Mouse (Mus musculus): ENCODE data around the gene Slc16a12. TPM values are rescaled to one million over a fixed set of nuclear protein-coding genes. Genes with fewer than 3 reads are reported as not detected.
"Not testable (repeated sequence)": the region's sequence is repeated elsewhere in the genome, so short reads cannot be mapped to it uniquely, and the experiment has no call there.

Slc16a12 gene
- polyA plus RNA-seq, 1 experiment from 2014 or later = 37.2 TPM

DNA sequence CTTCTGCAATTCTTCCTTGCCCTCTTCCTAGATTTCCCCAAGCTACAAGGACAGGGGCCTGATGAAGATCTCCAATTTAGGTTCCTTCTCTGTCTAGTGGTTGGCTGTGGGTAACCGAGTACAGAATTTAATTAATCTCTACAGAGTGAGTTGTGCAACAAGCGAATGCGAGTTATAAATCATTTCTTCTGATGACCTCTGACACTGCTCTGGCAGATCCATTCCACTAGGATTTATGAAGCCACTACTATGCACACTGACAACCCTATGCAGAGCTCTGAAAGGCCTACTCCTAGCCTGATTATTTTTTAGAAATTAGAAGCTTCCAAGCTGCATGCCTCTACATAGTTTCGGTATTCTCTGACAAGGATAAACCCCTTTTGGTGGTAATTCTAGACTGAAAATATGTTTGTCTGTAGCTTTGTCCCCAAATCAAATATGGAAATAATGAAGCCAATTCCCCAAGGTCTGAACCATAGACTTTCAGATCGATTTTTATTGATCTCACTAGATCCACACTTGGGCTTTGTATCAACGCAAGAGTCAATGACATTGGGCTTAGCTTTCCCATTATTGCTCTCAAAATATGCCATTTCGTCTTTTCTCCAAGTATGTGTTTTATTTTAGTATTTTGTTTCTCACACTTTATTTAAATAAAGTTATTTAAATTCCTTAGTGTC lies 9.6 kb upstream of the Slc16a12 start:
- no peak overlapping the region for H3K27ac ChIP-seq (ENCODE audit: low read depth, low read length)
- WGBS (ENCODE audit: insufficient replicate concordance) = 86% methylated on average over 7 of the region's 7 CpGs
- H3K9me3 ChIP-seq (replicated peaks; ENCODE audit: control insufficient read depth, low read length) = no peaks in the 10 kb centered on the region
- H3K4me3 ChIP-seq (ENCODE audit: low read depth, low read length) = no peak overlapping the region
- no peaks in the 10 kb centered on the region for H3K36me3 ChIP-seq (ENCODE audit: control insufficient read depth, insufficient read depth, low read length)
- ATAC-seq (replicated peaks; ENCODE audit: insufficient number of reproducible peaks, low FRiP score, low TSS enrichment) = no peak
- H3K4me2 ChIP-seq = no peak overlapping the region
- no peak overlapping the region for H3K9ac ChIP-seq (ENCODE audit: low read depth, low read length)
- no peaks in the 10 kb centered on the region for H3K27me3 ChIP-seq (ENCODE audit: control insufficient read depth, insufficient read depth, low read length)
- peaks cover 13% of the 10 kb centered on the region for H3K4me1 ChIP-seq (ENCODE audit: control insufficient read depth, insufficient read depth, low read length)

GRCm38 (mm10) chr19:34755680-34756079 lies 8.6 kb upstream of the Slc16a12 start:
- H3K9me3 ChIP-seq (replicated peaks; ENCODE audit: control insufficient read depth, low read length) = no peaks in the 10 kb centered on the region
- H3K27me3 ChIP-seq (ENCODE audit: control insufficient read depth, insufficient read depth, low read length) = no peaks in the 10 kb centered on the region
- no peak for ATAC-seq (replicated peaks; ENCODE audit: insufficient number of reproducible peaks, low FRiP score, low TSS enrichment)
- H3K4me2 ChIP-seq = no peak overlapping the region
- no peak overlapping the region for H3K4me3 ChIP-seq (ENCODE audit: low read depth, low read length)
- WGBS (ENCODE audit: insufficient replicate concordance) = 58% methylated on average over 1 of the region's 1 CpGs
- no peak overlapping the region for H3K27ac ChIP-seq (ENCODE audit: low read depth, low read length)
- H3K9ac ChIP-seq (ENCODE audit: low read depth, low read length) = no peak overlapping the region
- H3K4me1 ChIP-seq (ENCODE audit: control insufficient read depth, insufficient read depth, low read length) = peaks cover 18% of the 10 kb centered on the region
- no peaks in the 10 kb centered on the region for H3K36me3 ChIP-seq (ENCODE audit: control insufficient read depth, insufficient read depth, low read length)

DNA sequence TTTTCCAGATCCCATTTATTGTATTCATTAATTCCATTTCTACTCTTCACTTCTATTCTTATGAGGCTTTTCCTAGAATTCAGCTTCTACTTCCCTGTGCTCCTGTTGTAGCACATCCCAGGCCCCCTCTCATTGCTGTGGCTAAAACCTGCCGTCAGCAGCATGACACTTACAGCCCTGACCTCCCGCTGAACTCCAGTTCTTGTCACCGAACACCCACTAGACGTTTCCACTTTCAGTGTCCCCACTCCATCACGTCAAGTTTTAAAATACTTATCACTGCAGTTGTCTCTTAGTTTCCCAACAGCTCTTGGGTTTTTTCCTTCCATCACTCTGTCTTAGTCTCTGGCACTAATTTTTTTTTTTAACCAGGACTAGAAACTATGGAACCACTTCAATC lies 6.2 kb upstream of the Slc16a12 start:
- H3K36me3 ChIP-seq (ENCODE audit: control insufficient read depth, insufficient read depth, low read length) = no peaks in the 10 kb centered on the region
- no peak overlapping the region for H3K27ac ChIP-seq (ENCODE audit: low read depth, low read length)
- peaks cover 13% of the 10 kb centered on the region for H3K4me1 ChIP-seq (ENCODE audit: control insufficient read depth, insufficient read depth, low read length)
- peak; percentile 52; the same call in 1 of the 2 replicates for ATAC-seq (replicated peaks; ENCODE audit: insufficient number of reproducible peaks, low FRiP score, low TSS enrichment)
- no peaks in the 10 kb centered on the region for H3K27me3 ChIP-seq (ENCODE audit: control insufficient read depth, insufficient read depth, low read length)
- no peaks in the 10 kb centered on the region for H3K9me3 ChIP-seq (replicated peaks; ENCODE audit: control insufficient read depth, low read length)
- H3K4me2 ChIP-seq = no peak overlapping the region
- no peak overlapping the region for H3K9ac ChIP-seq (ENCODE audit: low read depth, low read length)
- WGBS (ENCODE audit: insufficient replicate concordance) = 21% methylated on average over 5 of the region's 5 CpGs
- H3K4me3 ChIP-seq (ENCODE audit: low read depth, low read length) = no peak overlapping the region

- Histone ChIP-seq H3K27ac (ENCODE audit: low read depth, low read length) (peak overlapping the region; percentile 35; the same call in 1 of the 2 replicates), H3K4me2 (no peak overlapping the region), H3K36me3 (ENCODE audit: control insufficient read depth, insufficient read depth, low read length) (no peaks in the 10 kb centered on the region), H3K4me3 (ENCODE audit: low read depth, low read length) (no peak overlapping the region), H3K27me3 (ENCODE audit: control insufficient read depth, insufficient read depth, low read length) (no peaks in the 10 kb centered on the region), H3K4me1 (ENCODE audit: control insufficient read depth, insufficient read depth, low read length) (peaks cover 13% of the 10 kb centered on the region), H3K9me3 (replicated peaks; ENCODE audit: control insufficient read depth, low read length) (no peaks in the 10 kb centered on the region), H3K9ac (ENCODE audit: low read depth, low read length) (no peak overlapping the region)
- WGBS (ENCODE audit: insufficient replicate concordance) = 65% methylated on average over 3 of the region's 3 CpGs
- ATAC-seq (replicated peaks; ENCODE audit: insufficient number of reproducible peaks, low FRiP score, low TSS enrichment) = no peak
Measured at GRCm38 (mm10) chr19:34752391-34753092, 5.5 kb upstream of the Slc16a12 start.

GRCm38 (mm10) chr19:34751150-34751549 lies 4.1 kb upstream of the Slc16a12 start:
- no peak overlapping the region for H3K27ac ChIP-seq (ENCODE audit: low read depth, low read length)
- no peaks in the 10 kb centered on the region for H3K9me3 ChIP-seq (replicated peaks; ENCODE audit: control insufficient read depth, low read length)
- H3K9ac ChIP-seq (ENCODE audit: low read depth, low read length) = no peak overlapping the region
- ATAC-seq (replicated peaks; ENCODE audit: insufficient number of reproducible peaks, low FRiP score, low TSS enrichment) = no peak
- no peaks in the 10 kb centered on the region for H3K27me3 ChIP-seq (ENCODE audit: control insufficient read depth, insufficient read depth, low read length)
- H3K36me3 ChIP-seq (ENCODE audit: control insufficient read depth, insufficient read depth, low read length) = no peaks in the 10 kb centered on the region
- 72% methylated on average over 4 of the region's 4 CpGs for WGBS (ENCODE audit: insufficient replicate concordance)
- H3K4me1 ChIP-seq (ENCODE audit: control insufficient read depth, insufficient read depth, low read length) = peaks cover 13% of the 10 kb centered on the region
- no peak overlapping the region for H3K4me3 ChIP-seq (ENCODE audit: low read depth, low read length)
- H3K4me2 ChIP-seq = no peak overlapping the region

- WGBS (ENCODE audit: insufficient replicate concordance) = 84% methylated on average over 2 of the region's 2 CpGs
- no peak overlapping the region for H3K4me2 ChIP-seq
- ATAC-seq (replicated peaks; ENCODE audit: insufficient number of reproducible peaks, low FRiP score, low TSS enrichment) = no peak
Measured at GRCm38 (mm10) chr19:34748992-34749391, 1.9 kb upstream of the Slc16a12 start.

GRCm38 (mm10) chr19:34747969-34748368 lies 880 bp upstream of the Slc16a12 start:
- WGBS (ENCODE audit: insufficient replicate concordance) = 88% methylated on average over 6 of the region's 6 CpGs
- not testable (repeated sequence) for H3K9ac ChIP-seq (ENCODE audit: low read depth, low read length); ATAC-seq (replicated peaks; ENCODE audit: insufficient number of reproducible peaks, low FRiP score, low TSS enrichment); H3K4me3 ChIP-seq (ENCODE audit: low read depth, low read length); H3K27ac ChIP-seq (ENCODE audit: low read depth, low read length); H3K9me3 ChIP-seq (replicated peaks; ENCODE audit: control insufficient read depth, low read length); H3K36me3 ChIP-seq (ENCODE audit: control insufficient read depth, insufficient read depth, low read length); H3K27me3 ChIP-seq (ENCODE audit: control insufficient read depth, insufficient read depth, low read length)
- Histone ChIP-seq H3K4me2 (peak overlapping the region; percentile 89), H3K4me1 (ENCODE audit: control insufficient read depth, insufficient read depth, low read length) (peaks cover 13% of the 10 kb centered on the region)

More at GRCm38 (mm10) chr19:34748992-34749391, 1.9 kb upstream of the Slc16a12 start:
- no peak overlapping the region for H3K9ac ChIP-seq (ENCODE audit: low read depth, low read length)
- no peaks in the 10 kb centered on the region for H3K27me3 ChIP-seq (ENCODE audit: control insufficient read depth, insufficient read depth, low read length)
- no peak overlapping the region for H3K4me3 ChIP-seq (ENCODE audit: low read depth, low read length)
- H3K27ac ChIP-seq (ENCODE audit: low read depth, low read length) = no peak overlapping the region
- H3K36me3 ChIP-seq (ENCODE audit: control insufficient read depth, insufficient read depth, low read length) = no peaks in the 10 kb centered on the region
- peaks cover 13% of the 10 kb centered on the region for H3K4me1 ChIP-seq (ENCODE audit: control insufficient read depth, insufficient read depth, low read length)
- H3K9me3 ChIP-seq (replicated peaks; ENCODE audit: control insufficient read depth, low read length) = no peaks in the 10 kb centered on the region

- H3K4me1 ChIP-seq (ENCODE audit: control insufficient read depth, insufficient read depth, low read length) = peaks cover under 1% of the 10 kb centered on the region; the same call in 1 of the 2 replicates
- H3K4me3 ChIP-seq (ENCODE audit: low read depth, low read length) = peak overlapping the region; percentile 73
- peak overlapping the region; percentile 89 for H3K4me2 ChIP-seq
- H3K9me3 ChIP-seq (replicated peaks; ENCODE audit: control insufficient read depth, low read length) = no peaks in the 10 kb centered on the region
- H3K9ac ChIP-seq (ENCODE audit: low read depth, low read length) = peak overlapping the region; percentile 86
- no peak for ATAC-seq (replicated peaks; ENCODE audit: insufficient number of reproducible peaks, low FRiP score, low TSS enrichment)
- WGBS (ENCODE audit: insufficient replicate concordance) = 15% methylated on average over 9 of the region's 9 CpGs
- H3K27me3 ChIP-seq (ENCODE audit: control insufficient read depth, insufficient read depth, low read length) = no peaks in the 10 kb centered on the region
- H3K27ac ChIP-seq (ENCODE audit: low read depth, low read length) = peak overlapping the region; percentile 90
- no peaks in the 10 kb centered on the region for H3K36me3 ChIP-seq (ENCODE audit: control insufficient read depth, insufficient read depth, low read length)
Measured at GRCm38 (mm10) chr19:34746201-34746600, 888 bp downstream of the Slc16a12 start.

All from heart, embryonic 11.5 days (tissue).